ENCODE assay signal across 8 mouse cellular contexts in the genomic region with DNA sequence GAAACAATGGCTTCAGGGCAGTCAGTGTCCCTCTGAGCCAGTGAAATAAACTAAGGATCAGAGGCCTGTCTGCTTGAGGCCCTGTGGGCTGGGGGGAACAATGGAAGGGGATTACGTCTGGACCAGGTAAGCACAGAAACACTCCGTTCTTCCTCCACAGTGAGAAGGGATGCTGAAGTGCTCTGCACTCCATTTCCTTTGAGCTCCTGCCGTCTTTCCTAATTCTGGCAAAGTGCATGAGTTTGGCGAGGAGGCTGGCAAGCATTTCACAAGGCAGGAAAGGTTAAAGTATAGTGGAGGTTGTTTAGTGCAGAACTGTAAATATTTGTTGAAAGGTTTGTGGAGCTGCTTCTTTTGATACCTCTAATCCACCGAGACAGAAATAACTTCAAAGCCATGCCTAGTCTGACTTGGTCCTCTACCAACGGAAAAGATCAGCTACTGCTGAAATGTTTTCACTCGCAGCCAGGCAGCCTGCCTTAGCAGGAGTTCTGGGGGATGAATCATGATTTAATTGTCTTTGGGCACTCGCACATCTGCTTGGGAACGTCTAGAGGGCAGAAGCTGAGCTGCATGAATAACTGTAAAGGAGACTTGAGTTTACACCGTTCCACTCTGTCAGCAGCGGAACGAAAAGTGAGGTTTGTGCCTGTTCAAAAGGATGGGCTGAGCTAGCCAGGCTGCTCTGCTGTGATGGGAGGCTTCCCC.
A peak's percentile ranks its signal among the peaks of the same experiment; 100 is the strongest.
DNase-seq lines count a peak whose midpoint lies in the region; ATAC-seq and TF ChIP-seq lines count a peak whose summit lies in the region.

No protein-coding gene starts in this region.

- no peak overlapping the region for H3K9ac ChIP-seq in kidney, embryonic 14.5 days (ENCODE audit: low read depth, low read length)
- H3K9ac ChIP-seq in hindbrain, embryonic 16.5 days (ENCODE audit: low read depth, low read length): no peak overlapping the region
- H3K9ac ChIP-seq in neural tube, embryonic 13.5 days: no peak overlapping the region

- H3K4me2 ChIP-seq in kidney, embryonic 14.5 days (replicated peaks; ENCODE audit: low read depth, low read length): no peak overlapping the region
- H3K4me2 ChIP-seq in hindbrain, embryonic 16.5 days (ENCODE audit: low read length): peak overlapping the region; percentile 39
- H3K4me2 ChIP-seq in neural tube, embryonic 13.5 days: peak overlapping the region; percentile 35

- peak; percentile 91 for ATAC-seq in kidney, embryonic 14.5 days (ENCODE audit: low FRiP score, low TSS enrichment)
- peak; percentile 56; the same call in 1 of the 2 replicates for ATAC-seq in hindbrain, embryonic 16.5 days
- peak; percentile 63; the same call in 1 of the 2 replicates for ATAC-seq in neural tube, embryonic 13.5 days (ENCODE audit: low read depth)
- ATAC-seq in megakaryocyte, adult 5-6 weeks (ENCODE audit: poor library complexity, severe bottlenecking): no peak

- no peak for TF ChIP-seq POLR2A in thymus, adult 2 months (IDR thresholded peaks at IDR 0.05; ENCODE audit: control insufficient read depth, extremely low read depth, insufficient read depth, low read length, poor library complexity)

- WGBS in kidney, embryonic 14.5 days: 16% methylated on average over 12 of the region's 12 CpGs
- 9% methylated on average over 12 of the region's 12 CpGs for whole genome bisulfite sequencing in hindbrain, embryonic 16.5 days
- WGBS in neural tube, embryonic 13.5 days: 11% methylated on average over 12 of the region's 12 CpGs
- 41% methylated on average over 12 of the region's 12 CpGs for WGBS in thymus, adult 2 months

- no peaks in the 10 kb centered on the region for H3K4me1 ChIP-seq in kidney, embryonic 14.5 days (ENCODE audit: control insufficient read depth, insufficient read depth, low read length)
- H3K4me1 ChIP-seq in hindbrain, embryonic 16.5 days (ENCODE audit: control insufficient read depth, insufficient read depth, low read depth, low read length): peaks cover 3% of the 10 kb centered on the region; the same call in 1 of the 2 replicates
- peaks cover 9% of the 10 kb centered on the region for H3K4me1 ChIP-seq in neural tube, embryonic 13.5 days (replicated peaks)
- no peaks in the 10 kb centered on the region for H3K4me1 ChIP-seq in thymus, adult 2 months (replicated peaks; ENCODE audit: control insufficient read depth, insufficient read depth, low read length)

- no peaks in the 10 kb centered on the region for H3K27me3 ChIP-seq in kidney, embryonic 14.5 days (ENCODE audit: control insufficient read depth, insufficient read depth, low read length)
- no peaks in the 10 kb centered on the region for H3K27me3 ChIP-seq in hindbrain, embryonic 16.5 days (replicated peaks; ENCODE audit: control insufficient read depth, insufficient read depth, low read length)
- H3K27me3 ChIP-seq in neural tube, embryonic 13.5 days: no peaks in the 10 kb centered on the region
- H3K27me3 ChIP-seq in thymus, adult 2 months (ENCODE audit: control insufficient read depth, insufficient read depth, low read length): no peaks in the 10 kb centered on the region

- H3K4me3 ChIP-seq in kidney, embryonic 14.5 days (ENCODE audit: low read length): no peak overlapping the region
- H3K4me3 ChIP-seq in hindbrain, embryonic 16.5 days (ENCODE audit: low read length): no peak overlapping the region
- no peak overlapping the region for H3K4me3 ChIP-seq in neural tube, embryonic 13.5 days
- no peak overlapping the region for H3K4me3 ChIP-seq in thymus, adult 2 months (ENCODE audit: control insufficient read depth, insufficient read depth, low read length)

- H3K27ac ChIP-seq in kidney, embryonic 14.5 days (ENCODE audit: low read depth, low read length): no peak overlapping the region
- no peak overlapping the region for H3K27ac ChIP-seq in hindbrain, embryonic 16.5 days (ENCODE audit: low read depth, low read length)
- H3K27ac ChIP-seq in neural tube, embryonic 13.5 days (replicated peaks): no peak overlapping the region
- H3K27ac ChIP-seq in thymus, adult 2 months (ENCODE audit: control insufficient read depth, insufficient read depth, low read length): no peak overlapping the region

- H3K36me3 ChIP-seq in kidney, embryonic 14.5 days (ENCODE audit: control insufficient read depth, insufficient read depth, low read length): no peaks in the 10 kb centered on the region
- no peaks in the 10 kb centered on the region for H3K36me3 ChIP-seq in hindbrain, embryonic 16.5 days (ENCODE audit: control insufficient read depth, insufficient read depth, low read length)
- H3K36me3 ChIP-seq in neural tube, embryonic 13.5 days: no peaks in the 10 kb centered on the region
- no peaks in the 10 kb centered on the region for H3K36me3 ChIP-seq in thymus, adult 2 months (ENCODE audit: control insufficient read depth, insufficient read depth, low read length)

- DNase-seq in kidney, adult 18-20 months: no peak
- DNase-seq in embryo, embryonic 9.5 days (ENCODE audit: extremely low spot score): peak; percentile 29
- DNase-seq in thymus, adult 2 months: no peak
- DNase-seq in kidney, adult 8-10 months: no peak

- TF ChIP-seq CTCF in thymus, adult 2 months (IDR thresholded peaks at IDR 0.05; ENCODE audit: borderline replicate concordance, control insufficient read depth, extremely low read depth, insufficient read depth, low read length, poor library complexity): no peak

- H3K9me3 ChIP-seq in kidney, embryonic 14.5 days (ENCODE audit: control insufficient read depth, low read length): no peaks in the 10 kb centered on the region
- H3K9me3 ChIP-seq in hindbrain, embryonic 16.5 days (ENCODE audit: control insufficient read depth, low read length): no peaks in the 10 kb centered on the region
- H3K9me3 ChIP-seq in neural tube, embryonic 13.5 days: no peaks in the 10 kb centered on the region
